Mouse (Mus musculus) embryonic facial prominence, embryonic 14.5 days (tissue): ENCODE measurements around the gene Tex48. TPM values are rescaled to one million over a fixed set of nuclear protein-coding genes. Genes with fewer than 3 reads are reported as not detected.

ENCODE experiments used
- ATAC-seq: fragments of 200-750 bp; cut with Nextera tagmentation; 2 replicates; pipeline ENCODE4 v1.8.0; 2017; ENCODE audit warnings: low read depth, moderate number of reproducible peaks, moderate TSS enrichment
- DNase-seq: peaks from one replicate; pipeline ENCODE4 v3.0.0-alpha.2; 2015; ENCODE audit warnings: low spot score
- H3K27ac ChIP-seq: fragments of 300-500 bp; sonication (generic); replicated peaks from 2 replicates; pipeline ENCODE4 v1.5.1; 2014; ENCODE audit warnings: low read depth, mild to moderate bottlenecking, low read length, moderate library complexity
- H3K27me3 ChIP-seq: fragments of 300-500 bp; sonication (generic); replicated peaks from 2 replicates; pipeline ENCODE4 v1.6.1; 2014; ENCODE audit warnings: low read length; ENCODE audit not compliant: control insufficient read depth, insufficient read depth
- H3K36me3 ChIP-seq: fragments of 300-500 bp; sonication (generic); 2 replicates; pipeline ENCODE4 v1.6.1; 2014; ENCODE audit warnings: low read length, mixed read lengths; ENCODE audit not compliant: control insufficient read depth, insufficient read depth
- H3K4me1 ChIP-seq: fragments of 300-500 bp; sonication (generic); 2 replicates; pipeline ENCODE4 v1.6.1; 2014; ENCODE audit warnings: antibody characterized with exemption, low read length; ENCODE audit not compliant: control insufficient read depth, insufficient read depth
- H3K4me2 ChIP-seq: fragments of 300-500 bp; sonication (generic); 2 replicates; pipeline ENCODE4 v1.6.1; 2014; ENCODE audit warnings: low read depth, mild to moderate bottlenecking, low read length, moderate library complexity, mixed read lengths
- H3K4me3 ChIP-seq: fragments of 300-500 bp; sonication (generic); 2 replicates; pipeline ENCODE4 v1.5.1; 2014; ENCODE audit warnings: low read depth, mild to moderate bottlenecking, low read length
- H3K9ac ChIP-seq: fragments of 300-500 bp; sonication (generic); 2 replicates; pipeline ENCODE4 v1.6.1; 2014; ENCODE audit warnings: low read depth, mild to moderate bottlenecking, low read length, moderate library complexity, mixed read lengths
- H3K9me3 ChIP-seq: fragments of 300-500 bp; sonication (generic); 2 replicates; pipeline ENCODE4 v1.6.1; 2016; ENCODE audit warnings: low read length; ENCODE audit not compliant: control insufficient read depth
- WGBS: fragments of 180-500 bp; shearing (Covaris S2); extraction: QIAGEN DNeasy Blood & Tissue Kit; methylation state at CpG from one replicate; pipeline ENCODE4 v1.1.7; 2014; 5-methylcytosine and 5-hydroxymethylcytosine counted together
- polyA plus RNA-seq: library from polyadenylated mRNA; unstranded; fragments of >200 nt; fragmentation: Nextera tagmentation; extraction: Ambion mirVana; gene quantifications from 2 replicates; pipeline ENCODE4 v1.2.1, GENCODE M21; 2014

Gene Tex48
- polyA plus RNA-seq, 1 experiment from 2014 or later, result not detected

GRCm38 (mm10) chr4:63586240-63586639 is 36.0 kb downstream of the Tex48 start:
- ATAC-seq (no peak), DNase-seq (no peak)
- Histone ChIP-seq H3K4me3 (no peak overlapping the region), H3K36me3 (no peaks in the 10 kb centered on the region), H3K4me1 (no peaks in the 10 kb centered on the region; the same call in 1 of the 2 replicates), H3K4me2 (no peak overlapping the region), H3K9ac (no peak overlapping the region), H3K9me3 (no peaks in the 10 kb centered on the region), H3K27ac (no peak overlapping the region), H3K27me3 (no peaks in the 10 kb centered on the region)
- 84% methylated on average over 2 of the region's 2 CpGs for WGBS

- no peaks in the 10 kb centered on the region; the same call in 1 of the 2 replicates for H3K4me1 ChIP-seq
- no peak overlapping the region for H3K4me3 ChIP-seq
- WGBS, result 85% methylated on average over 10 of the region's 10 CpGs
- no peaks in the 10 kb centered on the region for H3K36me3 ChIP-seq
- H3K9ac ChIP-seq, result no peak overlapping the region
- ATAC-seq (no peak), DNase-seq (no peak)
- no peak overlapping the region for H3K4me2 ChIP-seq
- no peak overlapping the region for H3K27ac ChIP-seq
- no peaks in the 10 kb centered on the region for H3K27me3 ChIP-seq
- H3K9me3 ChIP-seq, result no peaks in the 10 kb centered on the region
Observed at GRCm38 (mm10) chr4:63585216-63585615, 37.0 kb downstream of the Tex48 start.

GRCm38 (mm10) chr4:63582580-63582979 is 39.6 kb downstream of the Tex48 start:
- H3K4me2 ChIP-seq, result no peak overlapping the region
- H3K9ac ChIP-seq, result no peak overlapping the region
- no peaks in the 10 kb centered on the region for H3K27me3 ChIP-seq
- H3K9me3 ChIP-seq, result no peaks in the 10 kb centered on the region
- no peak overlapping the region for H3K4me3 ChIP-seq
- no peaks in the 10 kb centered on the region; the same call in 1 of the 2 replicates for H3K4me1 ChIP-seq
- DNase-seq, result peak; percentile 89
- H3K36me3 ChIP-seq, result 0 out of 2 replicates have a peak, but pooled peaks cover 4% of the 10 kb centered on the region
- peak; percentile 74 for ATAC-seq
- H3K27ac ChIP-seq, result peak overlapping the region; percentile 63; the same call in 1 of the 2 replicates
- 19% methylated on average over 5 of the region's 5 CpGs for WGBS

- Histone ChIP-seq H3K4me3 (no peak overlapping the region), H3K9me3 (no peaks in the 10 kb centered on the region), H3K27me3 (no peaks in the 10 kb centered on the region), H3K4me2 (no peak overlapping the region), H3K9ac (no peak overlapping the region), H3K36me3 (0 out of 2 replicates have a peak, but pooled peaks cover 6% of the 10 kb centered on the region), H3K27ac (no peak overlapping the region), H3K4me1 (no peaks in the 10 kb centered on the region; the same call in 1 of the 2 replicates)
- ATAC-seq, result peak; percentile 58; the same call in 1 of the 2 replicates
- peak; percentile 66 for DNase-seq
- 35% methylated on average over 6 of the region's 6 CpGs for WGBS
Observed at GRCm38 (mm10) chr4:63580078-63580477, 42.1 kb downstream of the Tex48 start.

GRCm38 (mm10) chr4:63579649-63580048 is 42.6 kb downstream of the Tex48 start:
- 83% methylated on average over 14 of the region's 14 CpGs for WGBS
- ATAC-seq, result no peak
- Histone ChIP-seq H3K27me3 (no peaks in the 10 kb centered on the region), H3K4me2 (no peak overlapping the region), H3K9me3 (no peaks in the 10 kb centered on the region), H3K9ac (no peak overlapping the region), H3K4me3 (no peak overlapping the region), H3K27ac (no peak overlapping the region), H3K36me3 (0 out of 2 replicates have a peak, but pooled peaks cover 6% of the 10 kb centered on the region), H3K4me1 (no peaks in the 10 kb centered on the region; the same call in 1 of the 2 replicates)
- DNase-seq, result no peak

GRCm38 (mm10) chr4:63572621-63573020 is 49.6 kb downstream of the Tex48 start:
- no peak for DNase-seq
- H3K27me3 ChIP-seq, result no peaks in the 10 kb centered on the region
- 90% methylated on average over 5 of the region's 5 CpGs for WGBS
- no peak overlapping the region for H3K4me2 ChIP-seq
- peaks cover 7% of the 10 kb centered on the region for H3K4me1 ChIP-seq
- no peak overlapping the region for H3K27ac ChIP-seq
- no peaks in the 10 kb centered on the region for H3K9me3 ChIP-seq
- ATAC-seq, result no peak
- H3K36me3 ChIP-seq, result peaks cover 5% of the 10 kb centered on the region; the same call in 1 of the 2 replicates
- H3K4me3 ChIP-seq, result no peak overlapping the region
- no peak overlapping the region for H3K9ac ChIP-seq

- H3K4me3 ChIP-seq, result no peak overlapping the region
- ATAC-seq, result no peak
- WGBS, result 24% methylated on average over 7 of the region's 7 CpGs
- DNase-seq, result peak; percentile 35
- H3K9ac ChIP-seq, result peak overlapping the region; percentile 25; the same call in 1 of the 2 replicates
- H3K27me3 ChIP-seq, result no peaks in the 10 kb centered on the region
- H3K4me1 ChIP-seq, result peaks cover 7% of the 10 kb centered on the region
- H3K27ac ChIP-seq, result peak overlapping the region; percentile 65
- peaks cover 10% of the 10 kb centered on the region for H3K36me3 ChIP-seq
- no peak overlapping the region for H3K4me2 ChIP-seq
- H3K9me3 ChIP-seq, result no peaks in the 10 kb centered on the region
Observed at GRCm38 (mm10) chr4:63570208-63570781, 51.9 kb downstream of the Tex48 start.

GRCm38 (mm10) chr4:63569322-63569721 is 52.9 kb downstream of the Tex48 start:
- Histone ChIP-seq H3K9me3 (no peaks in the 10 kb centered on the region), H3K36me3 (peaks cover 10% of the 10 kb centered on the region), H3K4me3 (no peak overlapping the region), H3K9ac (no peak overlapping the region), H3K4me1 (peaks cover 7% of the 10 kb centered on the region), H3K4me2 (no peak overlapping the region), H3K27ac (no peak overlapping the region), H3K27me3 (no peaks in the 10 kb centered on the region)
- DNase-seq (no peak), ATAC-seq (no peak)
- WGBS, result 86% methylated on average over 8 of the region's 8 CpGs
